Mouse (Mus musculus): ENCODE measurements at regions not wholly inside any gene's neighbourhood (a gene's known extent, or its start where the extent isn't known, plus 50 kb on each side); places are given as distances from the start of the nearest gene placed in this dataset.
"Not testable (repeated sequence)": the region's sequence is repeated elsewhere in the genome, so short reads cannot be mapped to it uniquely, and the experiment has no call there.

GRCm38 (mm10) chr2:179128432-179128831 lies 313.8 kb upstream of the Cdh4 start:
- DNase-seq (ENCODE audit: low spot score), result no peak

GRCm38 (mm10) chr2:179131004-179131403 lies 311.2 kb upstream of the Cdh4 start:
- DNase-seq (ENCODE audit: low spot score), result no peak

GRCm38 (mm10) chr2:179142313-179142712 lies 299.9 kb upstream of the Cdh4 start:
- no peak for DNase-seq (ENCODE audit: low spot score)

- no peak for DNase-seq (ENCODE audit: low spot score)
Measured at GRCm38 (mm10) chr2:179145726-179146125, 296.5 kb upstream of the Cdh4 start.

GRCm38 (mm10) chr2:179146274-179146673 lies 296.0 kb upstream of the Cdh4 start:
- no peak for DNase-seq (ENCODE audit: low spot score)

- no peak for DNase-seq (ENCODE audit: low spot score)
Measured at GRCm38 (mm10) chr2:179148194-179148593, 294.0 kb upstream of the Cdh4 start.

GRCm38 (mm10) chr2:179148667-179149066 lies 293.6 kb upstream of the Cdh4 start:
- no peak for DNase-seq (ENCODE audit: low spot score)

- DNase-seq (ENCODE audit: low spot score), result no peak
Measured at GRCm38 (mm10) chr2:179158881-179159280, 283.4 kb upstream of the Cdh4 start.

- no peak for DNase-seq (ENCODE audit: low spot score)
Measured at GRCm38 (mm10) chr2:179163116-179163515, 279.1 kb upstream of the Cdh4 start.

GRCm38 (mm10) chr2:179170157-179170556 lies 272.1 kb upstream of the Cdh4 start:
- DNase-seq (ENCODE audit: low spot score), result no peak

- no peak for DNase-seq (ENCODE audit: low spot score)
Measured at GRCm38 (mm10) chr2:179170608-179171007, 271.6 kb upstream of the Cdh4 start.

GRCm38 (mm10) chr2:179176835-179177530 lies 265.2 kb upstream of the Cdh4 start:
- DNase-seq (ENCODE audit: low spot score), result not testable (repeated sequence)

GRCm38 (mm10) chr2:179181366-179181765 lies 260.9 kb upstream of the Cdh4 start:
- DNase-seq (ENCODE audit: low spot score), result no peak

GRCm38 (mm10) chr2:179182123-179182522 lies 260.1 kb upstream of the Cdh4 start:
- DNase-seq (ENCODE audit: low spot score), result no peak

GRCm38 (mm10) chr2:179192906-179193496 lies 249.2 kb upstream of the Cdh4 start:
- no peak for DNase-seq (ENCODE audit: low spot score)

- peak; percentile 65 for DNase-seq (ENCODE audit: low spot score)
Measured at GRCm38 (mm10) chr2:179193507-179194160, 248.6 kb upstream of the Cdh4 start.

- no peak for DNase-seq (ENCODE audit: low spot score)
Measured at GRCm38 (mm10) chr2:179197471-179197870, 244.8 kb upstream of the Cdh4 start.

- peak; percentile 52 for DNase-seq (ENCODE audit: low spot score)
Measured at GRCm38 (mm10) chr2:179200495-179200894, 241.7 kb upstream of the Cdh4 start.

- no peak for DNase-seq (ENCODE audit: low spot score)
Measured at GRCm38 (mm10) chr2:179210164-179210805, 231.9 kb upstream of the Cdh4 start.

GRCm38 (mm10) chr2:179216773-179217172 lies 225.5 kb upstream of the Cdh4 start:
- no peak for DNase-seq (ENCODE audit: low spot score)

- DNase-seq (ENCODE audit: low spot score), result no peak
Measured at GRCm38 (mm10) chr2:179228096-179228495, 214.1 kb upstream of the Cdh4 start.

GRCm38 (mm10) chr2:179231708-179232354 lies 210.4 kb upstream of the Cdh4 start:
- no peak for DNase-seq (ENCODE audit: low spot score)

Data from ovary, postnatal 14 days (tissue).